Mouse (Mus musculus): ENCODE measurements around the gene C1qtnf6. TPM values are rescaled to one million over a fixed set of nuclear protein-coding genes. Genes with fewer than 3 reads are reported as not detected.

Gene C1qtnf6
- polyA plus RNA-seq, 1 experiment, result 3.3 TPM

GRCm38 (mm10) chr15:78486564-78486963 lies 44.7 kb downstream of the C1qtnf6 start:
- Histone ChIP-seq H3K4me1 (ENCODE audit: control insufficient read depth, insufficient read depth, insufficient read length, low read length) (no peaks in the 10 kb centered on the region), H3K4me3 (ENCODE audit: insufficient read depth, low read depth, low read length) (no peak overlapping the region), H3K27ac (replicated peaks; ENCODE audit: low read depth, low read length) (no peak overlapping the region)

- Histone ChIP-seq H3K4me1 (ENCODE audit: control insufficient read depth, insufficient read depth, insufficient read length, low read length) (no peaks in the 10 kb centered on the region), H3K4me3 (ENCODE audit: insufficient read depth, low read depth, low read length) (no peak overlapping the region), H3K27ac (replicated peaks; ENCODE audit: low read depth, low read length) (no peak overlapping the region)
Measured at GRCm38 (mm10) chr15:78483311-78483710, 47.9 kb downstream of the C1qtnf6 start.

GRCm38 (mm10) chr15:78482518-78482917 lies 48.7 kb downstream of the C1qtnf6 start:
- H3K27ac ChIP-seq (replicated peaks; ENCODE audit: low read depth, low read length), result no peak overlapping the region
- H3K4me3 ChIP-seq (ENCODE audit: insufficient read depth, low read depth, low read length), result no peak overlapping the region
- no peaks in the 10 kb centered on the region for H3K4me1 ChIP-seq (ENCODE audit: control insufficient read depth, insufficient read depth, insufficient read length, low read length)

- no peak overlapping the region for H3K27ac ChIP-seq (replicated peaks; ENCODE audit: low read depth, low read length)
- no peaks in the 10 kb centered on the region for H3K4me1 ChIP-seq (ENCODE audit: control insufficient read depth, insufficient read depth, insufficient read length, low read length)
- no peak overlapping the region for H3K4me3 ChIP-seq (ENCODE audit: insufficient read depth, low read depth, low read length)
Measured at GRCm38 (mm10) chr15:78481448-78482000, 49.7 kb downstream of the C1qtnf6 start.

- Histone ChIP-seq H3K4me3 (ENCODE audit: insufficient read depth, low read depth, low read length) (no peak overlapping the region), H3K4me1 (ENCODE audit: control insufficient read depth, insufficient read depth, insufficient read length, low read length) (no peaks in the 10 kb centered on the region), H3K27ac (replicated peaks; ENCODE audit: low read depth, low read length) (no peak overlapping the region)
Measured at GRCm38 (mm10) chr15:78480991-78481390, 50.2 kb downstream of the C1qtnf6 start.

GRCm38 (mm10) chr15:78480111-78480510 lies 51.1 kb downstream of the C1qtnf6 start:
- H3K4me1 ChIP-seq (ENCODE audit: control insufficient read depth, insufficient read depth, insufficient read length, low read length), result no peaks in the 10 kb centered on the region
- H3K27ac ChIP-seq (replicated peaks; ENCODE audit: low read depth, low read length), result no peak overlapping the region
- no peak overlapping the region for H3K4me3 ChIP-seq (ENCODE audit: insufficient read depth, low read depth, low read length)

GRCm38 (mm10) chr15:78479470-78479869 lies 51.7 kb downstream of the C1qtnf6 start:
- Histone ChIP-seq H3K4me3 (ENCODE audit: insufficient read depth, low read depth, low read length) (no peak overlapping the region), H3K4me1 (ENCODE audit: control insufficient read depth, insufficient read depth, insufficient read length, low read length) (no peaks in the 10 kb centered on the region), H3K27ac (replicated peaks; ENCODE audit: low read depth, low read length) (no peak overlapping the region)

GRCm38 (mm10) chr15:78478073-78478472 lies 53.1 kb downstream of the C1qtnf6 start:
- H3K4me1 ChIP-seq (ENCODE audit: control insufficient read depth, insufficient read depth, insufficient read length, low read length), result no peaks in the 10 kb centered on the region
- H3K4me3 ChIP-seq (ENCODE audit: insufficient read depth, low read depth, low read length), result no peak overlapping the region

GRCm38 (mm10) chr15:78476878-78477277 lies 54.3 kb downstream of the C1qtnf6 start:
- Histone ChIP-seq H3K4me1 (ENCODE audit: control insufficient read depth, insufficient read depth, insufficient read length, low read length) (no peaks in the 10 kb centered on the region), H3K4me3 (ENCODE audit: insufficient read depth, low read depth, low read length) (no peak overlapping the region), H3K27ac (replicated peaks; ENCODE audit: low read depth, low read length) (no peak overlapping the region)

More at GRCm38 (mm10) chr15:78478073-78478472, 53.1 kb downstream of the C1qtnf6 start:
- H3K27ac ChIP-seq (replicated peaks; ENCODE audit: low read depth, low read length), result no peak overlapping the region

GRCm38 (mm10) chr15:78475604-78476031 lies 55.6 kb downstream of the C1qtnf6 start:
- Histone ChIP-seq H3K4me3 (ENCODE audit: insufficient read depth, low read depth, low read length) (no peak overlapping the region), H3K4me1 (ENCODE audit: control insufficient read depth, insufficient read depth, insufficient read length, low read length) (peaks cover 2% of the 10 kb centered on the region), H3K27ac (replicated peaks; ENCODE audit: low read depth, low read length) (no peak overlapping the region)

- Histone ChIP-seq H3K4me1 (ENCODE audit: control insufficient read depth, insufficient read depth, insufficient read length, low read length) (peaks cover 5% of the 10 kb centered on the region), H3K4me3 (ENCODE audit: insufficient read depth, low read depth, low read length) (no peak overlapping the region), H3K27ac (replicated peaks; ENCODE audit: low read depth, low read length) (no peak overlapping the region)
Measured at GRCm38 (mm10) chr15:78473442-78473841, 57.8 kb downstream of the C1qtnf6 start.

Other genes with a start within 250 kb of the C1qtnf6 start
- 0.67 and 2.0 TPM in 2 replicates for gene Csf2rb2, start 225.7 kb downstream of the C1qtnf6 start, polyA plus RNA-seq (2012; ENCODE audit: insufficient read depth, insufficient read length, missing spikeins)
- 3.1 and 4.1 TPM in 2 replicates for gene Csf2rb, start 205.7 kb downstream of the C1qtnf6 start, polyA plus RNA-seq (2012; ENCODE audit: insufficient read depth, insufficient read length, missing spikeins)
- not detected in 2 replicates for gene Tex33, start 135.5 kb downstream of the C1qtnf6 start, polyA plus RNA-seq (2012; ENCODE audit: insufficient read depth, insufficient read length, missing spikeins)
- gene Tst, start 125.5 kb downstream of the C1qtnf6 start, polyA plus RNA-seq (2012; ENCODE audit: insufficient read depth, insufficient read length, missing spikeins), result 37.0 and 39.4 TPM in 2 replicates
- gene Mpst, start 125.0 kb downstream of the C1qtnf6 start, polyA plus RNA-seq (2012; ENCODE audit: insufficient read depth, insufficient read length, missing spikeins), result 22.1 and 26.4 TPM in 2 replicates
- 37.9 and 42.7 TPM in 2 replicates for gene Kctd17, start 102.9 kb downstream of the C1qtnf6 start, polyA plus RNA-seq (2012; ENCODE audit: insufficient read depth, insufficient read length, missing spikeins)
- gene Tmprss6, start 62.8 kb downstream of the C1qtnf6 start, polyA plus RNA-seq (2012; ENCODE audit: insufficient read depth, insufficient read length, missing spikeins), result 0.71 and 2.0 TPM in 2 replicates
- 0.71 TPM in 1 of 2 replicates, not detected in the other for gene Il2rb, start 36.1 kb downstream of the C1qtnf6 start, polyA plus RNA-seq (2012; ENCODE audit: insufficient read depth, insufficient read length, missing spikeins)
- gene Sstr3, start 13.3 kb upstream of the C1qtnf6 start, polyA plus RNA-seq (2012; ENCODE audit: insufficient read depth, insufficient read length, missing spikeins), result not detected in 2 replicates
- gene Rac2, start 41.4 kb upstream of the C1qtnf6 start, polyA plus RNA-seq (2012; ENCODE audit: insufficient read depth, insufficient read length, missing spikeins), result 3.6 and 8.2 TPM in 2 replicates
- 4.9 and 6.8 TPM in 2 replicates for gene Cyth4, start 65.6 kb upstream of the C1qtnf6 start, polyA plus RNA-seq (2012; ENCODE audit: insufficient read depth, insufficient read length, missing spikeins)
- not detected in 2 replicates for gene Elfn2, start 187.4 kb upstream of the C1qtnf6 start, polyA plus RNA-seq (2012; ENCODE audit: insufficient read depth, insufficient read length, missing spikeins)
- gene Mfng, start 242.1 kb upstream of the C1qtnf6 start, polyA plus RNA-seq (2012; ENCODE audit: insufficient read depth, insufficient read length, missing spikeins), result 12.0 and 20.7 TPM in 2 replicates